Mouse (Mus musculus): ENCODE measurements around the gene Zfp507.

DNA sequence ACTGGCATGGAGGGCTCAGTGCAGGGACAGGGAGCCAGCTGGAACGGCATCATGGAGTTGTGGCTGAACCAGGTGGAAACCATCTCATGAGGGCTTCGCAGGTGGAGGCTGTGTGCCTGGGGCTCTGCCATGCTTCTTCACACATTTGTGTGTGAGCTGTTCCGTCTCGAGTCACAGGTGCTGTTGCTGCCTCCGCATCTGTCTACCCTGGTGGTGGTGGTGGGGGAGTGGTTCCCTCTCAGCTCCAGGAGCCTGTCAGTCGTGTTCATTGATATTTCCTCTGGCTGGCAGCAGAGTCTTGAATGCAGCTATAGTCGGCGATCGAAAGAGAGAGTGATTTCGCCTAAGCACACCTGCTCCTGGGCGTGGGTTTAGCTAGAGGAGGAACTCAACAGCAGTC is 10.5 kb upstream of the Zfp507 start:
- TF ChIP-seq CTCF (IDR thresholded peaks at IDR 0.05; ENCODE audit: low read depth) (no peak), EP300 (optimal IDR thresholded peaks at IDR 0.05) (no peak)
